Mouse (Mus musculus) testis, adult 2 months (tissue): ENCODE measurements around the gene Gm20388. TPM values are rescaled to one million over a fixed set of nuclear protein-coding genes. Genes with fewer than 3 reads are reported as not detected.

Experiments
- H3K27ac ChIP-seq: fragments of 200-500 bp; 2 replicates; pipeline ENCODE4 v1.5.1; 2012; ENCODE audit warnings: low read depth, low read length; ENCODE audit not compliant: control insufficient read depth, insufficient read depth
- H3K27me3 ChIP-seq: fragments of 200-500 bp; 2 replicates; pipeline ENCODE4 v1.6.1; 2012; ENCODE audit warnings: mild to moderate bottlenecking, low read length, moderate library complexity; ENCODE audit not compliant: control insufficient read depth, insufficient read depth
- H3K36me3 ChIP-seq: fragments of 200-500 bp; 2 replicates; pipeline ENCODE4 v1.6.1; 2012; ENCODE audit warnings: mild to moderate bottlenecking, low read length; ENCODE audit not compliant: control insufficient read depth, insufficient read depth
- H3K4me1 ChIP-seq: fragments of 200-500 bp; 2 replicates; pipeline ENCODE4 v1.6.1; 2012; ENCODE audit warnings: low read length; ENCODE audit not compliant: control insufficient read depth, insufficient read depth
- H3K4me3 ChIP-seq: fragments of 200-500 bp; 2 replicates; pipeline ENCODE4 v1.5.1; 2012; ENCODE audit warnings: low read depth, mild to moderate bottlenecking, low read length, moderate library complexity, mixed read lengths; ENCODE audit not compliant: control insufficient read depth
- CTCF ChIP-seq: fragments of 200-500 bp; IDR thresholded peaks from 2 replicates; pipeline ENCODE4 v1.5.1; 2012; ENCODE audit warnings: low read depth, mild to moderate bottlenecking, inconsistent platforms, low read length, moderate library complexity; ENCODE audit not compliant: control insufficient read depth, insufficient read depth, insufficient replicate concordance
- POLR2A ChIP-seq: fragments of 200-500 bp; IDR thresholded peaks from 2 replicates; pipeline ENCODE4 v1.6.1; 2012; ENCODE audit warnings: low read depth, mild to moderate bottlenecking, inconsistent platforms, low read length, moderate library complexity; ENCODE audit not compliant: control insufficient read depth
- polyA plus RNA-seq: library from polyadenylated mRNA; depleted of rRNA; stranded (reverse); fragments of >200 nt; gene quantifications from 2 replicates; pipeline ENCODE4 v1.2.3, GENCODE M21; 2012

Gene Gm20388
- polyA plus RNA-seq, 1 experiment, result 5.6 TPM

GRCm38 (mm10) chr8:122084145-122084544 is 2173.5 kb downstream of the Gm20388 start:
- no peak overlapping the region for H3K4me3 ChIP-seq
- H3K4me1 ChIP-seq, result no peaks in the 10 kb centered on the region
- TF ChIP-seq CTCF (no peak), POLR2A (no peak)
- no peak overlapping the region for H3K27ac ChIP-seq
- H3K27me3 ChIP-seq, result no peaks in the 10 kb centered on the region
- H3K36me3 ChIP-seq, result no peaks in the 10 kb centered on the region

- Histone ChIP-seq H3K27me3 (no peaks in the 10 kb centered on the region), H3K4me3 (no peak overlapping the region), H3K36me3 (no peaks in the 10 kb centered on the region), H3K4me1 (no peaks in the 10 kb centered on the region), H3K27ac (no peak overlapping the region)
- no peak for TF ChIP-seq POLR2A
- no peak for TF ChIP-seq CTCF
Measured at GRCm38 (mm10) chr8:122084726-122085410, 2174.2 kb downstream of the Gm20388 start.

GRCm38 (mm10) chr8:122086064-122086463 is 2175.4 kb downstream of the Gm20388 start:
- Histone ChIP-seq H3K27me3 (no peaks in the 10 kb centered on the region), H3K36me3 (no peaks in the 10 kb centered on the region)

GRCm38 (mm10) chr8:122088631-122089030 is 2178.0 kb downstream of the Gm20388 start:
- H3K36me3 ChIP-seq, result no peaks in the 10 kb centered on the region
- no peak overlapping the region for H3K4me3 ChIP-seq
- H3K4me1 ChIP-seq, result no peaks in the 10 kb centered on the region
- TF ChIP-seq POLR2A, result no peak
- TF ChIP-seq CTCF, result no peak
- H3K27ac ChIP-seq, result no peak overlapping the region
- H3K27me3 ChIP-seq, result no peaks in the 10 kb centered on the region

More at GRCm38 (mm10) chr8:122086064-122086463, 2175.4 kb downstream of the Gm20388 start:
- no peak overlapping the region for H3K27ac ChIP-seq
- no peak overlapping the region for H3K4me3 ChIP-seq
- TF ChIP-seq CTCF (no peak), POLR2A (no peak)
- H3K4me1 ChIP-seq, result no peaks in the 10 kb centered on the region

GRCm38 (mm10) chr8:122089186-122089700 is 2178.6 kb downstream of the Gm20388 start:
- H3K4me3 ChIP-seq, result no peak overlapping the region
- H3K27ac ChIP-seq, result no peak overlapping the region

GRCm38 (mm10) chr8:122092476-122092875 is 2181.8 kb downstream of the Gm20388 start:
- TF ChIP-seq CTCF (no peak), POLR2A (no peak)
- no peak overlapping the region for H3K4me3 ChIP-seq
- H3K36me3 ChIP-seq, result no peaks in the 10 kb centered on the region
- peaks cover 2% of the 10 kb centered on the region for H3K4me1 ChIP-seq
- no peak overlapping the region for H3K27ac ChIP-seq
- H3K27me3 ChIP-seq, result no peaks in the 10 kb centered on the region

More at GRCm38 (mm10) chr8:122089186-122089700, 2178.6 kb downstream of the Gm20388 start:
- H3K27me3 ChIP-seq, result no peaks in the 10 kb centered on the region
- no peaks in the 10 kb centered on the region for H3K4me1 ChIP-seq
- no peak for TF ChIP-seq CTCF
- TF ChIP-seq POLR2A, result no peak
- no peaks in the 10 kb centered on the region for H3K36me3 ChIP-seq

- no peak overlapping the region for H3K4me3 ChIP-seq
- TF ChIP-seq POLR2A, result no peak
- no peak for TF ChIP-seq CTCF
- no peak overlapping the region for H3K27ac ChIP-seq
- no peaks in the 10 kb centered on the region for H3K27me3 ChIP-seq
- H3K36me3 ChIP-seq, result no peaks in the 10 kb centered on the region
- peaks cover 2% of the 10 kb centered on the region for H3K4me1 ChIP-seq
Measured at GRCm38 (mm10) chr8:122098766-122099165, 2188.1 kb downstream of the Gm20388 start.
